Mouse (Mus musculus) mesoderm, embryonic 11.5 days (tissue): Measurements from ENCODE around the gene Dab1.
A peak's percentile ranks its signal among the peaks of the same experiment; 100 is the strongest.

Experiments
- DNase-seq: peaks from one replicate; pipeline ENCODE4 v3.0.0-alpha.2; 2012; ENCODE audit warnings: low read depth, low spot score

Gene Dab1

DNA sequence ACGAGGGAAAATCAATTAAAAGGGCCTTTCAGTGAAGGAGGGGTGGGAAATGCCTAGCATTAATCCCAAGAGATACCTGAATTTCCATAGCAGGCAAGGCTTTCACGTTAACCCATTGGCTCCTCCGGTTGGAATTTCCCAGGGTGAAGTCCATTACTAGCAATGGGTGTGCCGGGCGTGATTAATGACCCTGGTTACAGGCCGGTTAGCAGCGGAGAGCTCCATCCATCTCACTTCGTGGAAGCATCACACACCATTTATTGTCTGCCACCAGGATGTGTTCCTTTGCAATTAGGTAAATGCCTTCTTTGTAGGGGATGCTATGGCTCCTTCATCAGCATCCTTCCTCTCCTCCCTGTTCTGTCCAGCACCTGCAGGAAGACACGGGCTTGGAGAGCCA lies 350.7 kb downstream of the Dab1 start:
- peak; percentile 59 for DNase-seq

DNA sequence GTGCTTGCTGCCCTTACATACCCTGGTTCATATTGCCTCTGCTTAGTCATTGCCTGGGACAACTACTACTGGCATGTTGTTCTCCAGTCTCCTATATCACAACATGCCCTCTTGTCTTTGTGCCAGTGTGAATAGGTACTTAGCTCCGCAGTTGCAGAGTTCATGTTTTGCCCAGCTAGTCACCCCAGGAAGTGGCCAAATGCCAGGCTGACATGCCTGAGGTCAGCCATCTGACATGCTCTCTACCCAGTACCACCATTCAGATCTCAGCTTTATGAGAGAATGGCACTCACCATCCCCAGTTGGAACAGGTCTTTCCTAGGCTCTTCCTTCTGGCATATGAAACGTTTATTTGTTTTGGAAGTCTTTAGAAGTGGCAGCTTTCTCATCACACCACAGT lies 355.4 kb downstream of the Dab1 start:
- no peak for DNase-seq

DNA sequence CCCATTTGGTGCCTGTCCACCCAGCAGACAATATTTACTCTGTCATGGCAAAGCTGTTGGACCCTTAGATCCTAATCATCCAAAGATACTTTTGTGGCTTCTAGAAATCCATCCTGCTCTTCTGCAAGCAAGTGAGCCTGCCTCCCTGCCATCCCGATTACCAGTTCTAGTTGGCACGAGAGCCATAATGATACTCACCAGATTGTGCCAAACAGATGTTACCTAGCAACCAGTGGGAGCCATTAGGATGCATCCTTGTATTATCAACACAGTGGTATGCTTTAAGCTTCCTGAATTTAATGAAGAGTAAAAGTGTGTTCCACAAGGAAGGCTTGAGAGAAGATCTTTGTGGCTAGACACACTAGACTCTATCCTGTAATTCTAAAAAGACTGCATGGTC lies 355.8 kb downstream of the Dab1 start:
- no peak for DNase-seq

DNA sequence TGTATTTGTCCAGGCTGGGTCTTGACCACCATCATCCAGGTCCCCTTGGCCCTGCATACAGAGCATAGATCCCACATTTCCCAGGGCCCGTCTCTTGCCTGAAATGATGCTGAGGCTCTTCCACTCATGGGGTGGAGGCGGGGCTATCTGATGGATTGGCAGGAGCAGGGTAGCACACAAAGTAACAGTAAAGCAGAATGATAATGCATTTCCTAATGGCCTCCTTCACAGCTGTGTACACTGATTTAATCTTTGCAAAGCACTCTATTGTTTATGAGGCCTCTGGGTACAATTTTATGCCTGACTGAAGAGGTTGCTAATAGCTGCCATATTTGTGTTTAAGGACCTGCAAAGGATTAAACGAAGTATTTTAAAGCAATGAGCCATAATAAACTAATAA lies 374.7 kb downstream of the Dab1 start:
- DNase-seq, result peak; percentile 39

DNA sequence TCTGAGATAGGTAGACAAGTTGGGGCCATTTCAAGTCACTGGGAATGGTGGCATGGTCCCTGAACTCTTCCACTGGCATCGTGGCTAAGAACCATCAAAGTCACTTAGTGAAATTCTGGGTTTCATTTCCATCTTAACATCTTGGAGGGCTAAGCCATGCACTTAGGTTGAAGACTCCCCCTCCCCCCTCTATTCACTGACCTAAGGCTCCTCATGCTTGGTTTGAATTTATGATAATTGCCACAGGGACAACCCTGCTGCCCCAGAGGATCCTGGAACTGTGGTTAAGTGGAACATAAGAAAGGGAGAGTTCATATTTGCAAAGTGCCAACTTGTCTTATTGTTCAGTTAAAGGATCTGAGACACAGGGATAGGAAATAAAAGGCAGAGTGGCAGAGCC lies 375.2 kb downstream of the Dab1 start:
- no peak for DNase-seq

DNA sequence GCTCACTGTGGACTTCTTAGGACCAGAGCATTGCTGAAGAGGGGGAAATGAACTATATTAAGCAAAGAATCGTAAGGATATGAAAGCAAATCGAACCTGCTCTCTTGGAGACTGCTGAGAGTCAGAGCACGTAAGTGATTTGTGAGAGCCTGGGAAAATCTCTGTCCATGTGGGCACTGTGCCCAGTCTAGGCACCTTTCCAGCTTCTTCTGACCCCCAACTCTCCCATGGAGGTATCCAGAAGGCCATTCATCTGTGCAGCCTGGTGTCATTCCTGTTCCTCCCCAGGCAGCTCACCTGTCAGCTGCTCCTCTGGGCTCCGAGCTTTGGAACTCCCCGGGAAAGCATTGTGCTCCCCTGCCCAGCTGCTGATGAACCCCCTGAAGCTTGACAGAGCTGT lies 389.2 kb downstream of the Dab1 start:
- DNase-seq, result no peak

DNA sequence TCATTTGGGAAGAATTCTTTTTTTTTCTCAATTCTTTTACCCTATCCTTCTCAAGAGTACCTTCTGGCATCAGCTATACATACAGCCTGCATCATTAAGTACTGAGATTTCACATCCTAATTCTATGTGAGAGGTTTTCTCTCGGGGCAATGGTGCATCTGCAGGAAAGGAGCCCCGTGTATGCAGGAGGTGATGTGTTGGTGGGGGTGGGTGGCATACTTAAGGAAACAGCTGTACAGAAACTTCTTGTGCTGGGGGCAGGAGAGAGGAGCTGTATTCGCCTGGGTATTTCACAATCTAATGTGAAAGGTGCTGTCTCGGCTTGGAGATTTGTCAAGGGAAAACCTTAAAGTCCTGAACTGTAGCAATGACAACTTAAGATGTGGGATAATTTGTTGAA lies 392.5 kb downstream of the Dab1 start:
- no peak for DNase-seq

DNA sequence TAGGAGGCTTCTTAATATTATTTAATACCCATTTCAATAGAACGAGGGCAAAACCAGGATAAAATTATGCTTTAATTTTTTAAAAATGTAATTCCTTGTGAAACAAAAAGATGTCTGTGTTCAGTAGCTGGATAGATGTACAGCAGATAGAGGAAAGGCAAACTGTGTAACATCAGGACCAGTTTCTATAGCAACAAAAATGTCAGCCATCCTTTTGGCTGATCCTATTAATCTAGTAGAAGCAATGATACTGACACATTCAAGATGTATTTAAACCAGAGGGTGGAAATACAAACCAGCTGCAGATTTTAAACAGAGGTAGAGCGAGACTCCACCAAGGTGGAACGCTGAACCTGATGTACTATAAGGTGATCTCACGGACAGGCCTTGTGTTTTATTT lies 393.0 kb downstream of the Dab1 start:
- DNase-seq, result no peak

DNA sequence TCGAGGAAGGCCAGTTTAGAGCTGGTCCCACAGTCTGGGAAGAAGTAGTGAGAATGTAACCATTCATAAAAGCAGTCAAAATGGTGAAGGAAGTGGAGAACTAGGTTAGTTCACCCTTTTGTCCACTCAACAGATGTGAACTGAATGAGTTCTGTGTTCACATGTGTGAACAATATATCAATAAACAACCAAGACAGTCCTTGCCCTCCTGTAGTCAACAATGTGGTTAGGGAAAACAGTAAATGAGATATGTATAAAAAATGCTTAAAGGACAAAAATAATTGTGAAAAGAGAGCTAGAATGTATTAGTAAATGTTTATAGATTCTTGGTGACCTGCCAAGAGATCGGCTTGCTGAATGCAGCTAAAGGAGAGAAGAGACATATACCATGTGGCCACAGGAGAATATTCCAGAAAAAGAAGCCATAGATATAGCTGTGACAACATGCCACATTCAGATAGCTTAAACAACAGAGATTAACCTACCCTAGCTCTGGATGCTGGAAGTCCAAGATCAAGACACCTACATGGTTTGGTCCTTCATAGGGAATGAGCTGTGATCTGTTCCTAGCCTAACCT lies 406.0 kb downstream of the Dab1 start:
- DNase-seq, result no peak

DNA sequence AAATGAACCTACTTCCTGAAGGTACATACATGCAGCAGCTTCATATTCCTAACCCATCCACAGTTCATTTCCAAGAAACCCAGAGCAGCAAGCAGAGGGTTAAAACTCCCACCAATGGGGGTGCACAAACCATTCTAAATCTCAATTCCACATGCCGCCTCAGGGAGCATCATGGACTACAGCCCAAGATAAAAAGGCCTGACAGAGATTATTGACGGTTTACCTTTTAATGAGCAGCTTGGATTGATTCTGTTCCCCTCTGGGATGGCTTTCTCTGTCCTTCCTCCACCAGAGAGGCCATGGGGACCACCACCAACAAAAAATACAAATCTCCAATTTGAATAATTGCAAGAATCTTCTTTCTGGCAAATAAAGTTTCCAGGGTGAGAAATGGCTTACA lies 407.7 kb downstream of the Dab1 start:
- DNase-seq, result peak; percentile 9

DNA sequence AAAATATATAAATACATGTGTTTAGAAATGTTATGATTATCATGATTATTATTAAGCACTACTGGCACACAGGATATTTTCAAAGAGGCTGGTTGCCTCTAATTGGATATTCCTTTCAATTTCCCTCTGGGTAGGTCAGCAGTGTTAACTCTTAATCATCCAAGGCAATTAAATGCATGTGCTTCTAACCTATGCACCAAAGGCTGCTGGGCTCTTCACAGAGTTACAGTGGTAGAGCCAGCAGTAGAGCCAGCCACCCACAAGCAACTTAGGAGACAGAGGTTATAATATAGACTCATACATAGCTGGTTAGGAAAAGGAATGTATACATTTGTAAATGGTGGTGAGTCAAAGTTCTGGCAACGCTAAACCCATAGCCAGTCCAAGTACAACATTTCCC lies 408.1 kb downstream of the Dab1 start:
- no peak for DNase-seq

DNA sequence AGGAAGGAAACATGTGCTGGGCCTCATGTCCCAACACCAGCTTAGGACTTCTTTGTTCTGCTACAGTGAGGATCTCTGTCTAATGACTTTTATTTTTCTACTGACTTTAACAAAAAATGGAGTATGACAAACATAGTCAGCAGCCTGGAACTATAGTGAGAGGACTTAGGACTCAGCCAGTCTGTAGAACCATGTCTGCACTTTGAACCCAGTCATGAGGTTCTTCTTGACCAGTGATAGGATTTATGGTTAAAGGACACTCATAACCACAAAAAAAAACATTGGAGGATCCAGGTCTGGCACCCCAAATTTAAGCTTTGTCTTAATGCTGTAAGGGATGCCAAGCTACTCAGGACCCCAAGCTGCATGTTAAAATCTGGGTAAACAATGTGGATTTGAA lies 416.9 kb downstream of the Dab1 start:
- no peak for DNase-seq

DNA sequence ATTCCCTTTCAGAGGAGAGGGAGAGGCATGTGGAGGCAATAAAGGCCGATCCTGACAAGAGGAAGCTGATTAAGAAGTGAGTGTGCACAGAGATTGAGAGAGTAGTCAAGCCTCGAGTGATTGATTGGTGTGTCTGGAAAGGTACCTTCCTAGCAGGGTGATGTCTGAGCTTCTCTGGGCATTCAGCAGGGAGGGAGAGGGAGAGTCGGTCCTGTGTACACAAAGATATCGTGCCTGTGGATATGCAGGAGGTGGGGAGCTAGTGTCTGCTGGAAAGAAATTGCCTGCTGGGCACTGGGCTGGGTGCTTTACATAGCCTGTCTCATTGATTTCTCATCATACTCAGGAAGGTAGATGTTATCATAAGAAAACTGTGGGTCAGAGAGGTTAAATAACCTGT lies 420.4 kb downstream of the Dab1 start:
- DNase-seq, result no peak

DNA sequence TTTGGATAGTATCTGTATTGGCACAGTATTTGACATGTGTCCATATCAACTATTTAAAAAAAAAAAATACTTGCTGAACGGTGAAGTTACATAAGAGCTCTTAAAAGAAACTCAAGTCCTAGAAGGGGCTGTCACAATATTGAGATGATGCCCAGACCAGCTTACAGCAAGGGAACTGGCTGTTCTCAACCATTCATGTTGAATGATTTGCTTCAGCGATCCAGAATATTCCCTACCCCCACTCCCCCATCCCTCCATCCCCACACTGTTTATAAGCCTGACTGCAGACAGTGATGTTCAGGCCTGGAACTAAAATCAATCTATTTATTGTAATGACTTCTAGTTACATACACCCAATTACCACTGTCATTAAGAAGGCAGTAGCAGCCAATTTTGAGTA lies 424.3 kb downstream of the Dab1 start:
- no peak for DNase-seq

DNA sequence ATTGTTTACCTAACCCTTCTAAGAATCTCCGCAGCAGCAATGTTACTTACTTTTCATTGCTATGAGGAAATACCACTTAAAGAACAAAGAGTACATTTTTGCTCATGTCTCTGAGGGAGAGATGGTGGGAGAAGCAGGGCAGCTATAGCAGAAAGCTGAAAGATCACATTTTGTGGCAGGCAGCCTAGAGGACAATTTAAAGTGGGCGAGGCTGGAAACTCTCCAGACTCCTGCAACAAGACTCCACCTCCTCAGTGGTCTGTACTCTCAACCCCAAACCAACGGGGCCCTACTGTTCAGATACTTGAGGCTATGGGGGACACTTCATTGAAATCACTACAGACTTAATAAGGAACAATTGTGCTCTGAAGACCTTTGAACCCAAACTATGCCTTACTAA lies 425.5 kb downstream of the Dab1 start:
- DNase-seq, result no peak

DNA sequence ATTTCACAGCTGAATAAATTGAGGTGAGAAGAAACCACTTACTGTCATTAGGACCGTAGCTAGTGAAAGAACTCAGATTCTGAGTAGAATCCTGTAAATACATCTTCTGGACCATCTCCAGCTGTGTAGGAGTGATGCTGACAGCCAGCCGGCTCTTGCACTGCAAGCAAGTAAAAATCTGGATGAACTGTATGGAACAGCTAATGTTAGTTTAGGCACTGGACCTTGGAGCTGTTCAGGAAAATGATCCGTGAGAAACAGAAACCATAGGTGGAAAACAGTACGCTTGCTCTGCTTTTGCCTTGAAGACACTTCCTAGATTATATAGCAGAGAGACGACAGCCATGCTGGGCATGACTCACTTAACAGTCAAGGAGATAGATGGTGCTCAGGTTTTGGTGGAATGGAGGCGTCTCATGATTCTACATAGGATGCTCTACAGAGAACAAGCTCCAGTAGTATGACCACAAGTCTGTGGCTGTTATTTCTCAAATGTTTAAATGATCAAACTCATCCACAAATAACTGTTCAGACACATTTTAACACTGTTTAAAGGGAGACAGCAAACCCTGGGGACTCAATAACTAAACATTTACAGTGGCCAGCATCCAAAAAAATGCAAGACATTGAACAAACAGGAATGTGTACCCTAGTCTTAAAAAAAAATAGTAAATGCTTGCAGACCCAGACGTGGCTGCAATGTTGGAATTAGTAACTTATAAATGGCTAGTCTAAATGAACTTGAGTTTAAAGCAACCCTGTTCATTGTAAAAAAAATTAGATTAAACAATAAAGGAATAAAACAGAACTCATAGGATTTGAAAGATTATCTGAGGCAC lies 429.0 kb downstream of the Dab1 start:
- DNase-seq, result no peak

DNA sequence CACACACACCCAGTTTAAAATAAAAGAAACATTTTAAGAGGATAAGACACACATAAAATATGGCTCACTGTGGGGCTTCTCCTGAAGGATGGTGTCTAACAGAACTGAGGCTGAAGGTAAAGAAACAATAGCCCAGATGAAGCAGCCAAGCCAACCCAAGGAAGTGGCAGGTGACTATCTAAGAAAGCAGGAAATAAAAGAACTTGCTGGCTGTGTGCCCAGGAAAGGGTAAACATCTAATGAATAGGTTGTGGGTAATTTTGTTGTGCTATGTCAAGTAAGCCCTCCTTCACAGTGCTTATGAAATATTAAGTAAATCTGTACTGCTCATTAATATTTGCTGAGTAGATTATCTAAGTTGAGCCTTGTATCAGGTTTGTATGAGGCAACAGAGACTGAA lies 438.0 kb downstream of the Dab1 start:
- no peak for DNase-seq

DNA sequence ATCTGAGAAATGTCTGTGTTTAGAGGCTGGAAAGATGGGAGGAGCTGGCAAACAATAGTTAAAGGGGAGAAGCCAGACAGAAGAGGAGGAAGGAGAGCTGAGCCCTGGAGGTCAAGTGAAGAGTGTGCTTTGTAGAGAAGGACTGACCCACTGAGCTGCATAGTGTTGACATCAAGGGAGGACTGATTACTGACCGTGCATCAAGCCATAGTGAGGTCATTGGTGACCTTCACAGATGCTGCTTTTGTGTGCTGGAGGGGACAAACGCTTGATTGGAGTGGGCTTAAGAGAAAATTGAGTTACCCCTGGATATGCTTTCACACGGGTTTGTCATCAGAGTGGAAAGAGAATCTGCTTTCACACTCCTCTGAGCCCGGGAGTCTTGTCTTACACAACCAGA lies 440.4 kb downstream of the Dab1 start:
- DNase-seq, result no peak

DNA sequence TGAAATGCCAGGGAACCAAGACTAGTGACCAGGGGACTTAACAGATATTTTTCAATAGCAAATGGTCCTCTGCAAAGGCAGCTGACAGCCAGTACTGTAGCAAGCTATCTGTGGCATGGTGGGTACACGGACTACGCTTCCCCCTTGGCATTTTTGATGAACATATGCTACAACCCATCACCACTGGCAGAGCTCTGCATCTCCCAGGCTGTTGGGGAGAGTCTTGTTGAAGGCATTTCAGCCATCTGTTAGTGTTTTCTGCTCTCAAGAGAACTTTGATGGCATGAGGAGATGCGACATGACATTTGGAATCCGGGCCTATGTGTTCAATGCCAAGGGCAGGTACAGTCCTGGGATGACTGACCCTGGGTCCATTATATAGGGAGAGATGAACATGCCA lies 443.2 kb downstream of the Dab1 start:
- DNase-seq, result no peak

DNA sequence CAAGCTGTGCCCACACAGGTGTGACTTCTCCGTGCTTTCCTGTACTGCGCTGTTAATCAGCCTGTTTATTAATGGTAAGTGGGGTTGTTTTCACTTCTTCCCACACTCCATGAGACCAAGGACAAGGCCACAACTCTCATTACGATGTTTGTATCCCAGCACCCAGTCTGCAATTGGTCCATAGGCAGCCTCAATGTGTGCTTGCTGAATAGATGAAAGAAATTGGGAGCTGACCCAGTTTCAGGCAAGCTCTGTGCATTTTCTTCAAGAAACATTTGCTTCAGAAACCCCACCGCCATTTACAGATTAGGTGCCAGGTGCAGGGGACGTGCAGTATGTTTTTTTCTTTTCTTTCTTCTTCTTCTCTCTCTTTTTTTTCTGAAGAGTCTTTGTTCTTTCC lies 447.7 kb downstream of the Dab1 start:
- DNase-seq, result no peak

DNA sequence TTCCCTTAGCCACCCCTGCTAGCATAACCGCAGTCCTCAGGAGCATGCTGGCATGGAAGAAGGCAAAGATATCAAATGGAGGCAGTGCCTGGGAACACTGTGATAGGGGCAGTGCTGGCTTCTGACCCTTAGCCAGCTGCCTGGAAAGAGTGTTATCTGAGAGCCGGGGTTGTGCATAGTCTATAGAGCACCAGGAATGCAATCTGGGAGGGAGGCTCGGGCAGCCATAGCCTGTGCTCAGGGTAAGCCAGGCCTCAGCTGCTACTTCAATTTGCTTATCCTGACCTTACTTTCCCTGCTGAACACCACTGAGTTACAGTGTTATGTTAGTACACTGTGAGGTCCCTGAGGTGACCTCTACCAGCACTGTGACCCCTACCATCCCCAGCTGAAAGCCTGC lies 448.6 kb downstream of the Dab1 start:
- no peak for DNase-seq

DNA sequence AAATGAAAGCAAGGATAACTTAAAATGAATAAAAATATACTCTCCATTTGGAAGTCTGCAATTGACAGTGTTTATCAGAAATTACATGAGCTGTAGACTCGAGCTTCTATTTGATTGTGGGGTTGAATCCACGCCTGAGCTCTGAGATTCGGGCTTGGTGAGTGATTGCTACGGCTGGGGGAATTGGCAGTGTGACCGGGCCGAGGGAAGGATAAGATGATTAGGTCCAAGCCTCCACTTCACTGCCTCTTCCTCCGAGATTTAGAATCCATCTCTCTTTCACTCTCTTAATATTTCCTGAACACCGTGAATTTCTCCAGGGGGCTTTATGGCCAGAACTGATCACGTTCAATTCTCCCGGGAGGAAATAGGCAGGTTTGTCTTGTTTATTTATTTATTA lies 452.1 kb downstream of the Dab1 start:
- no peak for DNase-seq

DNA sequence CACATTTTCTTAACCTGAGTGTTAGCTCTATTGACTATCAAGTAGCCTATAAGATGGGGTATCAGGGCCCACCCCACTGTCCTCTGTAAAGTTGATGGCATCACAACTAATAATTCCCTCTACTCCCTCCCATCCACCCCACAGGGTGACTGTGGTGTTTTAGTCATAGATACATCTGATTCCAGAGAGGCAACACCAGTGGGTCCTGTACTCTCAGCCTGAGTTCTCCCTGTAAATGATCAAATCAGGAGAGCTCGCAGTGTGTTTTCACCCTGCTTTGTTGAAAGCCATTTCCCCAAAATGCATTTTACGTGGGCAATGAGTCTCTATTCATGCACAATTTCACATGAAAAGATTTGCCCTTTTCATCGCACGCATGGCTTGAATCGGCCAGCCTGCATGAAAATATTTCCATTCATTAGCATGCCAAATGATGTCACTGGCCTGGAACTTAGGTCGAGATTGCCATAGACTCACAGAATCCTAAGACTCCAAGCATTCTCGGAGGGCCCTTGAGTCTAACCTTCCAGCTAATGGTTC lies 454.8 kb downstream of the Dab1 start:
- DNase-seq, result peak; percentile 43
